Mouse (Mus musculus) cerebellum, adult 2 months (tissue): Measurements from ENCODE around the gene Tspan5. TPM values are rescaled to one million over a fixed set of nuclear protein-coding genes. Genes with fewer than 3 reads are reported as not detected.

Source experiments
- DNase-seq, 2 experiments: peaks; one replicate each; pipeline ENCODE4 v3.0.0; 2021
- H3K27ac ChIP-seq: fragments of 200-500 bp; 2 replicates; pipeline ENCODE4 v1.5.1; 2012; ENCODE audit warnings: low read length, control low read depth, inconsistent platforms; ENCODE audit not compliant: insufficient read depth
- H3K27me3 ChIP-seq: fragments of 200-500 bp; 2 replicates; pipeline ENCODE4 v1.6.1; 2012; ENCODE audit warnings: inconsistent platforms, mild to moderate bottlenecking, low read length, moderate library complexity; ENCODE audit not compliant: control insufficient read depth, insufficient read depth
- H3K4me1 ChIP-seq: fragments of 200-500 bp; 2 replicates; pipeline ENCODE4 v1.6.1; 2011; ENCODE audit warnings: low read length; ENCODE audit not compliant: control insufficient read depth, insufficient read depth
- H3K4me3 ChIP-seq: fragments of 200-500 bp; replicated peaks from 2 replicates; pipeline ENCODE3; 2011; ENCODE audit warnings: mild to moderate bottlenecking, low read depth, low read length, control low read depth; ENCODE audit not compliant: insufficient read depth
- CTCF ChIP-seq: fragments of 200-500 bp; IDR thresholded peaks from 2 replicates; pipeline ENCODE4 v1.5.1; 2011; ENCODE audit warnings: low read depth, mild to moderate bottlenecking, control low read depth, low read length, moderate library complexity, borderline replicate concordance; ENCODE audit not compliant: insufficient read depth
- POLR2A ChIP-seq: fragments of 200-500 bp; IDR thresholded peaks from 2 replicates; pipeline ENCODE4 v1.6.1; 2011; ENCODE audit warnings: low read length, control low read depth, borderline replicate concordance; ENCODE audit not compliant: insufficient read depth
- whole genome bisulfite sequencing: fragments of 180-500 bp; shearing (Covaris S2); methylation state at CpG from one replicate; pipeline ENCODE4 v1.1.7; 2018; 5-methylcytosine and 5-hydroxymethylcytosine counted together
- polyA plus RNA-seq: library from polyadenylated mRNA; depleted of rRNA; stranded (reverse); fragments of >200 nt; gene quantifications from 2 replicates; pipeline ENCODE4 v1.2.3, GENCODE M21; 2012

The Tspan5 gene
- polyA plus RNA-seq, 1 experiment, result 166 TPM

DNA sequence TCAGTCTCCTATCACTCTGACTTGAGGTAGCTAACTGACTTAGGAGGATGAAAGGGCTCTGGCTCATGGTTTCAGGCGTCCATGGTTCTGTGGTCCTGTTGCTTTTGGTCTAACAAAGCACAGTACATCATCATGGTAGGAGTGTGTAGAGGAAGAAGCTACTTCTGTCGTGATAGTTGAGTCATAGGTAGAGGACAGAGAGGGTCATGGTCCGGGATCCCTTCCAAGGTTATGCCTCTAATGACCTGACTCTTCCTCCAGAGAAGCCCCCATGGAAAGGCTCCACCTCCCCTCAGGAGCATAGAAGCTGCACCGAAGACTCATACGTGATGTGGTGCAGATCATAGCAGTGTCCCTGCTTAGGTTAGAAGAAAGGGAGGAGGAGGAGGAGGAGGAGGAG is 10.1 kb downstream of the Tspan5 start:
- Histone ChIP-seq H3K27ac (no peak overlapping the region), H3K4me3 (no peak overlapping the region), H3K27me3 (no peaks in the 10 kb centered on the region), H3K4me1 (peaks cover 28% of the 10 kb centered on the region)
- peak in 1 of 2 experiments; percentile 11 for DNase-seq
- TF ChIP-seq POLR2A (no peak), CTCF (no peak)
- WGBS, result 66% methylated on average over 5 of the region's 5 CpGs

GRCm38 (mm10) chr3:138752769-138753168 is 10.8 kb downstream of the Tspan5 start:
- no peak overlapping the region for H3K4me3 ChIP-seq
- WGBS, result 29% methylated on average over 3 of the region's 3 CpGs
- peak overlapping the region; percentile 40; the same call in 1 of the 2 replicates for H3K27ac ChIP-seq
- no peak for TF ChIP-seq POLR2A
- TF ChIP-seq CTCF, result no peak
- H3K4me1 ChIP-seq, result peaks cover 26% of the 10 kb centered on the region
- no peaks in the 10 kb centered on the region for H3K27me3 ChIP-seq
- DNase-seq, result peak in 1 of 2 experiments; percentile 15

GRCm38 (mm10) chr3:138753182-138753885 is 11.3 kb downstream of the Tspan5 start:
- no peak for TF ChIP-seq CTCF
- TF ChIP-seq POLR2A, result no peak
- Histone ChIP-seq H3K27me3 (no peaks in the 10 kb centered on the region), H3K4me3 (no peak overlapping the region), H3K27ac (peak overlapping the region; percentile 48), H3K4me1 (peaks cover 26% of the 10 kb centered on the region)
- 8% methylated on average over 12 of the region's 12 CpGs for WGBS
- peak; percentile 73 to 75 for DNase-seq

DNA sequence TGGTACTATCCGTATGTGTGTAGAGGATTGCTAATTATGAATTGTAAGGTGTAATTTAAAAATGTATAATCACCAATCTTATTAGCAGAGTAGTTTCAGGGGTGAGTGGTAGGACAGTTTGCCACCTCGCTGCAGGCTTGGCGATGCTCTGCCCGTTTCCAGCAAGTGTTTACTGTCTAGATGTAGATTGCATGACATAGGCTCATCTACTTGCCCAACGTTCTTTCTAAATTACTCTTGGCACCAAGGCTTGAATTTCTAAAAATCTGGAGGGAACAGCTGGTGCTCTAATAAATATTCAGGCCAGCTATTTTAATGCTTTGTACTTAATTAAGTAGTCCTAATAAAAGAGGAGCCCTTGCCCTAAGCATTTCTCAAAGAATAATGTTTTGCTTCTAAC is 12.3 kb downstream of the Tspan5 start:
- peaks cover 26% of the 10 kb centered on the region for H3K4me1 ChIP-seq
- H3K27me3 ChIP-seq, result no peaks in the 10 kb centered on the region
- WGBS, result 16% methylated on average over 5 of the region's 5 CpGs
- no peak for TF ChIP-seq CTCF
- TF ChIP-seq POLR2A, result no peak
- peak; percentile 13 to 37 for DNase-seq
- H3K4me3 ChIP-seq, result no peak overlapping the region
- no peak overlapping the region for H3K27ac ChIP-seq

DNA sequence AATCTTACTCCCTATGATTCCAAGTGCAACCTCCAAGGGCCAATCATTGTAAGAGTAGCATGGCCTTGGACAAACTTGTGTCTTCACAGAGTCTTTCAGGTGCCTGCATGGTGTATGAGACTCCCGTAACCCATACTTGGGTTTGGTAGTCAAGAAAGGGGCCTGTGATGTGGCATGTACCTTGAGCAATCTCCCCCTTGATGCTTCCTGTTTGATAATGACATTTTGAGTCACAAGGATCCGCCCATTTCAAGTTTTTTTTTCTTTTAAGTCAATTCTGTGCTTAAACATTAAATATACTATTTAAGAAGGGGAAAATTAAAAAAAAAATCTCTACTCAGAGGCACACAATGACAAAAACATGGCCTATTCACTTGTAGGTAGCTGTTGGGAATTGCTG is 15.3 kb downstream of the Tspan5 start:
- Histone ChIP-seq H3K27ac (no peak overlapping the region), H3K27me3 (no peaks in the 10 kb centered on the region), H3K4me3 (no peak overlapping the region), H3K4me1 (peaks cover 31% of the 10 kb centered on the region)
- TF ChIP-seq POLR2A (no peak), CTCF (no peak)
- DNase-seq, result no peak
- WGBS, result 95% methylated on average over 2 of the region's 2 CpGs

- DNase-seq, result peak in 1 of 2 experiments; percentile 58
- peak overlapping the region; percentile 23 for H3K4me3 ChIP-seq
- peak overlapping the region; percentile 98 for H3K27ac ChIP-seq
- TF ChIP-seq POLR2A, result no peak
- peaks cover 38% of the 10 kb centered on the region for H3K4me1 ChIP-seq
- no peaks in the 10 kb centered on the region for H3K27me3 ChIP-seq
- 27% methylated on average over 9 of the region's 9 CpGs for WGBS
These were observed 18.1 kb downstream of the Tspan5 start for GRCm38 (mm10) chr3:138759968-138760684.

DNA sequence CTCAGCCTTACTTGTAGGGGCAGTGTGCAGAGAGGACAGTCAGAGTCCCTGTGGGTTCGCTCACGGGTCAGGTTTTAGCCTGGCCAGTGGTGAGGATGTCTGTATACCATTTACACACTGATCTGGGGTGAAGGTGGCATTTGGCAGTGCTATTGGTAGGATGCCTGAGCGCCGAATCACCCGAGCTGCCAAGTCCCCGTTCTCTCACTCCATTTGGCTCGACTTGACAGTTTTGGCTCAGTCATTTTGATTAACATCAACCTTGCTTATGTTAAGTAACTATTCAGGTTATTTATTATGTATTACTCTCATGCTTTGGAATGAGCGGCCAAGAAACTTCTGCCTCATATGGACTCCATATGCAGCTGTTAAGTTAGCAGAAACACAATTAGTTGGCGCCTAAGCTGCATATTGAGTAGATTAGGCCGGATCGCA is 18.7 kb downstream of the Tspan5 start:
- H3K27ac ChIP-seq, result peak overlapping the region; percentile 98
- 10% methylated on average over 11 of the region's 11 CpGs for WGBS
- H3K27me3 ChIP-seq, result no peaks in the 10 kb centered on the region
- peak; percentile 76 to 83 for DNase-seq
- H3K4me1 ChIP-seq, result peaks cover 40% of the 10 kb centered on the region
- peak overlapping the region; percentile 23 for H3K4me3 ChIP-seq
- TF ChIP-seq POLR2A (no peak), CTCF (no peak)

DNA sequence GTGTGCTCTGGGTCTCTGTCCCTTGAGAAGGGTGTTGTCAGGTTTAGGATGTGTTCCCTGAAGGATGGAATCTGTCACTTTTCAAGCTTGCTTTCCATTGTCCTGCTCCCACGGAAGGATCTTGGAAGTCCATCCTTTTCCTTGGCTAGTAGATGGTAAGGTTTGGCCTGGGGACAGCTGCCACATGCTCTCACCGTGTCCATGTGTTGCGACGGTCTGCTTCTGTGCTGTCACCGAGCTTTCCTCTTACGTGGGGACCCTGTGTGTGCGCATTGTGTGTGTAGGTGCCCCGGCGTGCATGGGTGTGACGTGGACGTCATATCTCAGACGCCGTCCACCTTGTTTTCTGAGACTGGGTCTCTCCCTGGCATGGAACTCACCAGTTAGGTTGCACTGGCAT is 19.5 kb downstream of the Tspan5 start:
- Histone ChIP-seq H3K27me3 (no peaks in the 10 kb centered on the region), H3K4me1 (peaks cover 44% of the 10 kb centered on the region), H3K27ac (peak overlapping the region; percentile 74), H3K4me3 (no peak overlapping the region)
- DNase-seq, result peak; percentile 57 to 59
- WGBS, result 32% methylated on average over 13 of the region's 13 CpGs
- no peak for TF ChIP-seq POLR2A
- TF ChIP-seq CTCF, result no peak
